Mouse (Mus musculus) lung, adult 2 months (tissue): Measurements from ENCODE around the gene Vmn2r60. TPM values are rescaled to one million over a fixed set of nuclear protein-coding genes. Genes with fewer than 3 reads are reported as not detected.
"Not testable (repeated sequence)": the region's sequence is repeated elsewhere in the genome, so short reads cannot be mapped to it uniquely, and the experiment has no call there.

ENCODE experiments used
- DNase-seq: peaks from one replicate; pipeline ENCODE4 v3.0.0; 2022
- H3K4me1 ChIP-seq: fragments of 200-500 bp; 2 replicates; pipeline ENCODE4 v1.6.1; 2011; ENCODE audit warnings: low read length; ENCODE audit not compliant: control insufficient read depth, insufficient read depth
- H3K4me3 ChIP-seq: fragments of 200-500 bp; replicated peaks from 2 replicates; pipeline ENCODE3; 2011; ENCODE audit warnings: low read depth, mild to moderate bottlenecking, control low read depth, low read length; ENCODE audit errors: extremely low read depth
- CTCF ChIP-seq: fragments of 200-500 bp; IDR thresholded peaks from 2 replicates; pipeline ENCODE4 v1.5.1; 2011; ENCODE audit warnings: mild to moderate bottlenecking, low read length, control low read depth; ENCODE audit not compliant: insufficient read depth
- POLR2A ChIP-seq: fragments of 200-500 bp; IDR thresholded peaks from 2 replicates; pipeline ENCODE4 v1.6.1; 2011; ENCODE audit warnings: low read depth, mild to moderate bottlenecking, control low read depth, low read length, borderline replicate concordance; ENCODE audit errors: extremely low read depth
- WGBS: fragments of 180-500 bp; shearing (Covaris S2); methylation state at CpG from one replicate; pipeline ENCODE4 v1.1.7; 2018; 5-methylcytosine and 5-hydroxymethylcytosine counted together
- polyA plus RNA-seq: library from polyadenylated mRNA; depleted of rRNA; stranded (reverse); fragments of >200 nt; gene quantifications from 2 replicates; pipeline ENCODE4 v1.2.3, GENCODE M21; 2012; rRNA removed

Gene Vmn2r60
- polyA plus RNA-seq, result not detected in 2 replicates

GRCm38 (mm10) chr7:42107470-42107869 is at the start of gene Vmn2r60:
Gene Vmn2r60, plus strand, starts transcription at chr7:42107770.
- no peaks in the 10 kb centered on the region for H3K4me1 ChIP-seq
- H3K4me3 ChIP-seq, result no peak within 1 kb of the TSS
- WGBS, result 64% methylated on average over 2 of the region's 2 CpGs
- TF ChIP-seq CTCF, result no peak
- TF ChIP-seq POLR2A, result no peak
- no peak for DNase-seq

- H3K4me1 ChIP-seq, result no peaks in the 10 kb centered on the region
- DNase-seq, result no peak
- TF ChIP-seq CTCF (no peak), POLR2A (no peak)
- H3K4me3 ChIP-seq, result no peak within 1 kb of the TSS
Measured at GRCm38 (mm10) chr7:42058923-42059322, 48.6 kb upstream of the Vmn2r60 start, which contains the start of gene Vmn2r59. Gene Vmn2r59, minus strand, starts transcription at chr7:42059023.

GRCm38 (mm10) chr7:42107061-42107460 is 509 bp upstream of the Vmn2r60 start:
- H3K4me3 ChIP-seq, DNase-seq, H3K4me1 ChIP-seq: not testable (repeated sequence)
- 76% methylated on average over 14 of the region's 14 CpGs for WGBS

Other genes starting within 250 kb of the Vmn2r60 start
- gene Vmn2r58, start 235.1 kb upstream of the Vmn2r60 start, polyA plus RNA-seq, result not detected in 2 replicates
- gene Vmn2r59, start 48.7 kb upstream of the Vmn2r60 start, polyA plus RNA-seq, result not detected in 2 replicates
- not detected in 2 replicates for gene Vmn2r61, start 152.3 kb downstream of the Vmn2r60 start, polyA plus RNA-seq